Mouse (Mus musculus): ENCODE results near the gene Haao.

The Haao gene

DNA sequence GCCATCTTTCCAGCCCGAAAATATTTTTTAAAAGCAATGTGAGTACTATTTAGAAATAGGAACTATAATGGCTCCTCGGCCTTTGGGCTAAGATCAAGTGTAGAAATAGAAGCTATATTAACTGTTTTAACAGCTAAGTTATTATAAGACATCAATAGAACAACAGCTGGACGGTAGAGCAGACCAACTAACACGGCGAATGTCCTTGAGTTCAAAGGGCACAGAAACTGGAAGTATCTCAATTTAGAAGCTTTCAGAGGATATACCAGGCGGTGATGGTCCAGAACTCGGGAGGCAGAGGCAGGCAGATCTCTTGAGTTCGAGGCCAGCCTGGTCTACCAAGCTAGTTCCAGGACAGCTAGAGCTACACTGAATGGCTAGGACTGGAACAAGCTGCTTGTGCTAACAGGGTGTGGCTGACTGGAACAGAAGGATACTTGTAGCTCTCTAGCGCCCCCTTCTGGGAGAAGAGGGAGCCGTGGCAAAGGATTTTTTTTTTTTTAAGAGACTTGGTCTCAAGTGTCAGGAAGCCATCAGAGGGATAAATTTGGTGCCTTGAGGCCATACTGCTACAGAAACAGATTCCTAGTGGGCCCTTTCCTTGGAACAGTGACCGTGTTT, 39.9 kb downstream of the Haao start:
- in situ Hi-C loops (cut with MboI; ENCODE audit: unreplicated experiment in 2 of 2): loop anchor here (5.0 to 25.0 kb wide), 4 partner anchors 44 to 783 kb away; partner anchors contain the start of gene Kcng3 (in 1 of the 2)

DNA sequence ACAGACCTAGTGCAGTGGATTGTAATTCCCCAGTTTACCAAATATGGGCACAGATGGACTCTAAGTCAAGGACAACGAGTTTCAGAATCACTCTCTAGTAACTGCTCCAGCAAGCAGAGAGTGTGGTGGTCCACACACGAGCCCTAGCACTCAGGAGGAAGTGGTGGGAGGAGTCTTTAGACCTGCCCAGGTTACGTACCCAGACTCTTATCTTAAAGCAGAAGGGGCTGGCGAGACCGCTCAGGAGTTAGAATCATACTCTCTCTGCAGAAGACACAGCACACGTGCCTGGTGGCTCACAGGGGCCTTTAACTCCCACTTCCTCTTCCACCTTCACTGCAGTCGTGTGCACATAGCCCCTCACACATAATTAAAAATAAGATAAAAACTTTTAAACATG, 40.4 kb downstream of the Haao start:
- in situ Hi-C loops (cut with MboI; ENCODE audit: unreplicated experiment in 2 of 2): loop anchor here (5.0 to 25.0 kb wide), 4 partner anchors 45 to 783 kb away; partner anchors contain the start of gene Kcng3 (in 1 of the 2)

DNA sequence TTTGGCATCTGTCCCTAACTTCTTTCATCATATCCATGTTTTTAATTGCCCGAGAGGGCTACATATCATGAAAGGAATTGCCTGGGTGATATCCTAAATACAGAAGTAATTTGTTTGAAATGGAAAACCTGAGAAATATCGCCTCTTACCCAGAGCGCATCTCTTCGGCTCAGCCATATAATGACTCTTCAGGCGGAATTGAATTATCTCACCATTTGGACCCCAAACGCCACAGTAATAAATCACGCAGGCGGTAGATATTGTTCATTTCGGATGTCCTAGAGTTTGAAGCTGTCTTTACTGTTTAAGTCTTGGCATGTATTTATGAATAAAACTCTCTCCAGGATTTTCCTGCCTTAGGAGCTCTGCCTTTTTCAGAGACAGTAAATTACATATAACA, 42.7 kb downstream of the Haao start:
- in situ Hi-C loops (cut with MboI; ENCODE audit: unreplicated experiment in 2 of 2): loop anchor here (5.0 to 25.0 kb wide), 4 partner anchors 47 to 780 kb away; partner anchors contain the start of gene Kcng3 (in 1 of the 2)

DNA sequence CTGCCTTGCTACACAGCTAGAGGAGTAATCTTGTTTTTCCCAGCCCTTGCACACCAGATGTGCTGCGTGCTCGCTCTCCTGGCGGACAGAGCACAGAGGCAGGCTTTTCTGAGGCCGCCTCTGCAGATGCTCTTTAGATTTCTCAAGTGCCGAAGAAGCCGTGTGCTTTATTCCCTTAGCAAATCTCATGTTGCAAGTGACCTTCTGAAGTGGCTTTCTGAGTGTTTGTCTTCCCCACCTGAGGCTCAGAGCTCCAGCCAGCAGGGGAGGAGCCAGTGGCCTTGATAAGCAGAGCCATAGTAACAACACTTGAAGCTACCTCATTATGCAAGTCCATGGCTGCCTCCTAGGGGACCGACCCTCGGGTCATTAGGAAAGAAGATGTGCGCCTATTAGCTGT, 43.8 kb downstream of the Haao start:
- in situ Hi-C loops (cut with MboI; ENCODE audit: unreplicated experiment in 2 of 2): loop anchor here in 1 of 2 experiments (10.0 to 25.0 kb wide), 2 partner anchors 167 to 779 kb away; partner anchors contain the start of gene Kcng3

DNA sequence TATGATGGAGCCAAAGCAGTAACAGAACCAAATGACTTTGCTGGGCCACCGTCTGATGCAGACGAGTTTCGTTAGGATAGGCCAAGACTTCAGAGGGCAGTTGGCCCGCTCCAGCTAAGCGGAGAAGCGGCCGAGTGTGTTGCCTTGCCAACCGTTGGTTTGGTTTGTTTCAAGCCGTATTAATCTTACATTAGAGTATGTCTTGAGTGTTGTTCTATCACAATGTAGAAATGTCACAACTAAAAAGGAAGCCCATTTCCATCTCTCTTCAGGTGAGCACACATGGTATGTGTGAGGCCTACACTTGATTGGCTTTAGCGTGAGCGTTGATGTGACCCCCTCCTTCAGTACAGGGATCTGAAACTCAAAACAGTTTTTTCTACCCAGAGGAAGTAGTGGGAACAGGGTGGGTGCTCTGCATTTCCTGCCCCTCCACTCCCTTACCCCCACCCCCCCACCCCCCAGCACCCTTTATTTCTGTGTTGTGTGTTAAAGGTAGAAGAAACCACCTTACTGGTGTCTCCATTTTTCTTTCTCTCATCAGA, 48.2 kb downstream of the Haao start:
- in situ Hi-C loops (cut with MboI; ENCODE audit: unreplicated experiment in 2 of 2): loop anchor here in 1 of 2 experiments (10.0 to 25.0 kb wide), 2 partner anchors 162 to 775 kb away; partner anchors contain the start of gene Kcng3

DNA sequence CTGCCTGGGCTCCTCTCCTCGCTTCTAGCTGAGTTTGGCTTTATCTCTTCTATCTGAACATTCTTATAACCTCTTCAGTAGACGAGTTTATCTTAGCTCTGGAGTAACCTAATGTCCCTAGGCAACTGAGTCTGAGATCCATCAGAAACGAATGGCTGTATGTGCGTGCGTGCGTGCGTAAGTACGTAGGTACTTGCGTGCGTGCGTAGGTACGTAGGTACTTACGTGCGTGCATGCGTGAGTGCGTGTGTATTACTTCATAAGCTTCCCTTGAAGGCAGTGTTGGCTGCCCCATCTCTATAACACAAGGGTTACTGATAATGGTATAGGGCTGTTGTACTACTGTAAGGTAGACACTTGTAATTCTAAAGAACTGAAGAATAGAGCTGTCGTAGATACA, 52.6 kb downstream of the Haao start:
- in situ Hi-C loops (cut with MboI; ENCODE audit: unreplicated experiment in 2 of 2): no loop called here

DNA sequence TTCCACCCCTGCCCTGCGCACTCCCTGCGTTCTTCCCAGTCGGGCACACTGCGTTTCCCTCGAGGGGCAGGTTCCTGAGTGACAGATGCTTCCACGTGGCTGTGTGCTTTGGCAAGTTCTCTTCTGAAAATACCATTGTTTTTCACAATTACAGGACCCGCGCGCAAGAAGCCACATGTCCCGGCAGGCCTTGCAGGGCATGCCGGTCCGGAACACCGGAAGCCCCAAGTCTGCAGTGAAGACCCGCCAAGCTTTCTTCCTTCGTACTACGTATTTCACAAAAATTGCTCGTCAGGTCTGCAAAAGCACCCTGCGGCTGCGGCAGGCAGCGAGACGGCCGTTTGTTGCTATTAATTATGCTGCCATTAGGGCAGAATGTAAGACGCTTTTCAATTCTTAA, 55.4 kb downstream of the Haao start:
- in situ Hi-C loops (cut with MboI; ENCODE audit: unreplicated experiment in 2 of 2): no loop called here

DNA sequence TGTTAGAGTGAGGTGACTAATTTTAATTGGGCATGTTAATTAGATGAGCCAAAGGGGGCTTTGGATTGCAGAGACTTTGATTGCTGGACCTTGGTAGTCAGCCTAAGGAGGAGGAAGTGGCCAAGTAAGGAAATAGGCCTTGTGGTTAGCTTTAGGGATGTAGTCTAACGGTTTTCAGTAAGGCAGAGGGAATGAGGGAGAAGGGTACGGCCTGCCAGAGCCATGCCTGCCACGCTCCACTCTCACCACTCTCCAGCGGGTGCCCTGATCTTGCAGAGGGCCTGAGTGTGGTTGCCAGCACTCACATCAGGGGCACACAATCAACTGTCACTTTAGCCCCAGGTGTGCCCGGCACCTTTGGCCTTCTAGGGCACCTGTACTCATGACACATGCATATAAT, 57.6 kb downstream of the Haao start:
- in situ Hi-C loops (cut with MboI; ENCODE audit: unreplicated experiment in 2 of 2): no loop called here

DNA sequence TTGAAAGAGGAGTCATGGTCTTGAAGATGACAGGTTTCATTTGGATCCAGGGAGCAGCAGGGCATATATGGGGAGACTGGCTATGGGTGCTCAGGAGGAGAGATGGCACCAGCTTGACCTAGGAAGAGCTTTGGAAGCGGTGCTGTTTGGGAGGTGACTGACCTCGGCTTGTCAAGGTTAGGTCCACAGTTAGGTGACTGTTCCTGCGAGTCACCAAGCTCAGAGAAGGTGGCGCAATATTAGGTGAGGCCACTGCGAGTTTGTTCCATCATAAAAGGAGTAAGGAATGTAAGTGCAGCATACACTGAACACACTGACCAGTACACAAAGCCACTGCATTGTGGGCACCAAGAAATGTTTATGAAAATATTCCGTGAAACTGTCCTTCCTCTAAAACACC, 61.3 kb downstream of the Haao start:
- in situ Hi-C loops (cut with MboI; ENCODE audit: unreplicated experiment in 2 of 2): no loop called here

DNA sequence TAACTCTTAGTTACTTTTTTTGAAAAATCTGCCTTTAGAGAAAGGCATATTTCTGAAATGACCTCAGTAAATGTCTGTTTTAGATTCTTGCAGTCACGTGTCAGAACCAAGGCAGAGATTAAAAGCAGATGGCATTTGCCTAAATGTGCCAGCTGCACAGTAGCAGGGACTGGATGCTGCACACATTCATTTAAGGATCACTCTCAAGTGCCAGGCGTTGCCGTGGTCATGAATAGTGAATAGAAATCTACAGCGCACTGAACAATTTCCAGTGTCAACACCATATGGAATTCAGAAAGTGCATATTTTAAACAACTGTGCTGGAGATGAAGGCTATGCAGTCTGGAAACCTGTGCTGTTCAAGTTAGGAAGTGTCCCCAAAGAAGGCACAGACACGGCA, 65.0 kb downstream of the Haao start:
- in situ Hi-C loops (cut with MboI; ENCODE audit: unreplicated experiment in 2 of 2): no loop called here
